Mouse (Mus musculus) hematopoietic stem cell, adult 5-6 weeks (primary cell): ENCODE measurements around the gene Bik. TPM values are rescaled to one million over a fixed set of nuclear protein-coding genes. Genes with fewer than 3 reads are reported as not detected.

Source experiments
- ATAC-seq, 2 experiments: fragments of 125-278 bp in 1 of 2; replicated peaks in 1 of 2; 2 replicates each; pipeline ENCODE4 v1.8.0; 2016 to 2017; ENCODE audit warnings: inconsistent platforms in 2 of 2, mild to moderate bottlenecking in 2 of 2, moderate number of reproducible peaks in 2 of 2, low read depth in 1 of 2, moderate TSS enrichment in 1 of 2; ENCODE audit not compliant: low FRiP score in 2 of 2, poor library complexity in 2 of 2, severe bottlenecking in 2 of 2, insufficient read depth in 1 of 2, low TSS enrichment in 1 of 2
- total RNA-seq: library from RNA; stranded (forward); fragments of 172-1452, 232-1000 nt; gene quantifications from 2 replicates; pipeline ENCODE4 v1.2.3, GENCODE M21; 2017

Bik gene
- total RNA-seq, 1 experiment from 2014 or later = not detected

GRCm38 (mm10) chr15:83593189-83593585 lies 66.5 kb downstream of the Bik start:
- ATAC-seq = no peak

GRCm38 (mm10) chr15:83593702-83594512 lies 67.2 kb downstream of the Bik start:
- peak in 1 of 2 experiments; percentile 10; a peak in 1 of 4 replicates for ATAC-seq

Other genes with a start within 250 kb of the Bik start
- 13.0 and 18.4 TPM in 2 replicates for gene Arfgap3, start 176.6 kb upstream of the Bik start, total RNA-seq
- 62.1 and 83.5 TPM in 2 replicates for gene Pacsin2, start 62.3 kb upstream of the Bik start, total RNA-seq
- gene Ttll1, start 16.0 kb upstream of the Bik start, total RNA-seq = 6.4 and 8.2 TPM in 2 replicates
- 19.0 and 49.2 TPM in 2 replicates for gene Tspo, start 36.7 kb downstream of the Bik start, total RNA-seq
- 12.4 and 12.7 TPM in 2 replicates for gene Mcat, start 36.9 kb downstream of the Bik start, total RNA-seq
- gene Ttll12, start 68.3 kb downstream of the Bik start, total RNA-seq = 8.4 and 19.1 TPM in 2 replicates
- gene Scube1, start 198.2 kb downstream of the Bik start, total RNA-seq = not detected in 2 replicates